Mouse (Mus musculus) left cerebral cortex, postnatal 36 days (tissue): ENCODE data around the gene Adgrv1. TPM values are rescaled to one million over a fixed set of nuclear protein-coding genes. Genes with fewer than 3 reads are reported as not detected.

Experiments used
- DNase-seq, 2 experiments: peaks; one replicate each; pipeline ENCODE4 v3.0.0; 2021 to 2022; ENCODE audit warnings: low spot score in 2 of 2, mixed read lengths in 1 of 2
- intact Hi-C: fragments of 180-260 bp; cut with DNase I; formaldehyde crosslinking; loops from one replicate; pipeline ENCODE4 v1.15.1; 2025
- total RNA-seq, 2 experiments: library from RNA; stranded (reverse); gene quantifications; 2 replicates each; pipeline ENCODE4 v1.2.3; 2021

The Adgrv1 gene
- total RNA-seq, 2 experiments from 2014 or later: 1.4 to 1.6 TPM

GRCm38 (mm10) chr13:81358365-81358764 is 274.6 kb downstream of the Adgrv1 start:
- DNase-seq: no peak
- intact Hi-C loops: loop anchor here (10.0 kb wide), 1 partner anchor 194 kb away; no protein-coding TSS in a partner anchor

GRCm38 (mm10) chr13:81357215-81357614 is 275.7 kb downstream of the Adgrv1 start:
- DNase-seq: no peak
- intact Hi-C loops: loop anchor here (10.0 kb wide), 1 partner anchor 192 kb away; no protein-coding TSS in a partner anchor

- DNase-seq: no peak
- intact Hi-C loops: loop anchor here (10.0 kb wide), 1 partner anchor 190 kb away; no protein-coding TSS in a partner anchor
Observed at GRCm38 (mm10) chr13:81354587-81354986, 278.4 kb downstream of the Adgrv1 start.

- intact Hi-C loops: loop anchor here (10.0 kb wide), 1 partner anchor 187 kb away; no protein-coding TSS in a partner anchor
- no peak for DNase-seq
Observed at GRCm38 (mm10) chr13:81352296-81352695, 280.7 kb downstream of the Adgrv1 start.

- no peak for DNase-seq
- intact Hi-C loops: loop anchor here (10.0 kb wide), 1 partner anchor 187 kb away; no protein-coding TSS in a partner anchor
Observed at GRCm38 (mm10) chr13:81351462-81352155, 281.3 kb downstream of the Adgrv1 start.

- DNase-seq: no peak
- intact Hi-C loops: no loop called here
Observed at GRCm38 (mm10) chr13:81347261-81347980, 285.5 kb downstream of the Adgrv1 start.

GRCm38 (mm10) chr13:81342987-81343596 is 289.9 kb downstream of the Adgrv1 start:
- DNase-seq: no peak
- intact Hi-C loops: no loop called here

GRCm38 (mm10) chr13:81335241-81335640 is 297.7 kb downstream of the Adgrv1 start:
- intact Hi-C loops: no loop called here
- DNase-seq: no peak

GRCm38 (mm10) chr13:81332018-81332417 is 300.9 kb downstream of the Adgrv1 start:
- intact Hi-C loops: no loop called here
- DNase-seq: no peak

- no peak for DNase-seq
- intact Hi-C loops: no loop called here
Observed at GRCm38 (mm10) chr13:81329762-81330161, 303.2 kb downstream of the Adgrv1 start.

- intact Hi-C loops: no loop called here
- DNase-seq: no peak
Observed at GRCm38 (mm10) chr13:81328181-81328580, 304.8 kb downstream of the Adgrv1 start.

- intact Hi-C loops: no loop called here
- no peak for DNase-seq
Observed at GRCm38 (mm10) chr13:81325606-81326215, 307.2 kb downstream of the Adgrv1 start.

- DNase-seq: no peak
- intact Hi-C loops: loop anchor here (1.0 kb wide), 1 partner anchor 10 kb away; no protein-coding TSS in a partner anchor
Observed at GRCm38 (mm10) chr13:81323546-81324316, 309.2 kb downstream of the Adgrv1 start.

GRCm38 (mm10) chr13:81316581-81316980 is 316.4 kb downstream of the Adgrv1 start:
- intact Hi-C loops: loop anchor here (5.0 kb wide), 1 partner anchor 454 kb away; no protein-coding TSS in a partner anchor
- no peak for DNase-seq

- intact Hi-C loops: loop anchor here (5.0 kb wide), 2 partner anchors 432 to 452 kb away; partner anchors contain the start of gene Arrdc3
- no peak for DNase-seq
Observed at GRCm38 (mm10) chr13:81314306-81315120, 318.4 kb downstream of the Adgrv1 start.

GRCm38 (mm10) chr13:81312148-81312547 is 320.8 kb downstream of the Adgrv1 start:
- DNase-seq: no peak
- intact Hi-C loops: loop anchor here (5.0 kb wide), 1 partner anchor 430 kb away; the partner anchor contains the start of gene Arrdc3

GRCm38 (mm10) chr13:81300851-81301250 is 332.1 kb downstream of the Adgrv1 start:
- intact Hi-C loops: no loop called here
- no peak for DNase-seq

- DNase-seq: no peak
- intact Hi-C loops: no loop called here
Observed at GRCm38 (mm10) chr13:81294106-81294505, 338.8 kb downstream of the Adgrv1 start.
